Comparison of ENCODE assay signal across 8 mouse cellular contexts in genomic region chr2:32381141-32381774, GRCm38 (mm10). TPM values are rescaled to one million over a fixed set of nuclear protein-coding genes. Genes with fewer than 3 reads are reported as not detected.
DNase-seq lines count a peak whose midpoint lies in the region; ATAC-seq and TF ChIP-seq lines count a peak whose summit lies in the region.
"Had no signal": no experiment of that assay in that cellular context is flagged by ENCODE, and none has a peak within 500 bp of the region (broad histone marks: within the 10 kb centered on the region; RNA-seq: fewer than 3 reads in every experiment).

No protein-coding gene starts in this region.

- TF ChIP-seq CTCF in lung, adult 2 months (IDR thresholded peaks at IDR 0.05; ENCODE audit: insufficient read depth, low read length): no peak

- no peak for TF ChIP-seq POLR2A in lung, adult 2 months (IDR thresholded peaks at IDR 0.05; ENCODE audit: borderline replicate concordance, extremely low read depth, low read depth, low read length)

- H3K27ac ChIP-seq in brown adipose tissue, adult 24 weeks (replicated peaks; ENCODE audit: low read depth, low read length): 0 out of 2 replicates have a peak overlapping the region, but pooled peaks have one; percentile 31
- H3K27ac ChIP-seq in forebrain, embryonic 13.5 days: no peak overlapping the region
- peak overlapping the region; percentile 61 for H3K27ac ChIP-seq in limb, embryonic 15.5 days
- H3K27ac ChIP-seq in neural tube, embryonic 14.5 days (ENCODE audit: low read depth, low read length): no peak overlapping the region

- peaks cover 12% of the 10 kb centered on the region for H3K27me3 ChIP-seq in forebrain, embryonic 13.5 days
- H3K27me3 ChIP-seq in limb, embryonic 15.5 days: no peaks in the 10 kb centered on the region
- H3K27me3 ChIP-seq in neural tube, embryonic 14.5 days (ENCODE audit: control insufficient read depth, insufficient read depth, low read length): no peaks in the 10 kb centered on the region; the same call in 1 of the 2 replicates

- 2% methylated on average over 27 of the region's 27 CpGs for WGBS in lung, adult 2 months
- WGBS in forebrain, embryonic 13.5 days: 1% methylated on average over 27 of the region's 27 CpGs
- WGBS in limb, embryonic 15.5 days: under 1% methylated on average over 27 of the region's 27 CpGs
- WGBS in neural tube, embryonic 14.5 days: under 1% methylated on average over 27 of the region's 27 CpGs

- no peak for DNase-seq in lung, adult 2 months
- DNase-seq in lung, postnatal 14 days: no peak
- no peak for DNase-seq in adrenal gland, adult 2 months

- H3K9me3 ChIP-seq in forebrain, embryonic 13.5 days (replicated peaks): no peaks in the 10 kb centered on the region
- H3K9me3 ChIP-seq in limb, embryonic 15.5 days: no peaks in the 10 kb centered on the region
- no peaks in the 10 kb centered on the region for H3K9me3 ChIP-seq in neural tube, embryonic 14.5 days (ENCODE audit: control insufficient read depth, low read length)

- peak overlapping the region; percentile 68 for H3K9ac ChIP-seq in forebrain, embryonic 13.5 days
- H3K9ac ChIP-seq in limb, embryonic 15.5 days: peak overlapping the region; percentile 39
- H3K9ac ChIP-seq in neural tube, embryonic 14.5 days (replicated peaks; ENCODE audit: low read depth, low read length): peak overlapping the region; percentile 65

- H3K4me1 ChIP-seq in lung, adult 2 months (ENCODE audit: control insufficient read depth, insufficient read depth, low read length): peaks cover 4% of the 10 kb centered on the region; the same call in 1 of the 2 replicates
- H3K4me1 ChIP-seq in brown adipose tissue, adult 24 weeks (ENCODE audit: control insufficient read depth, insufficient read depth, insufficient read length, low read length): peaks cover 11% of the 10 kb centered on the region
- H3K4me1 ChIP-seq in forebrain, embryonic 13.5 days: peaks cover 12% of the 10 kb centered on the region
- peaks cover 13% of the 10 kb centered on the region for H3K4me1 ChIP-seq in limb, embryonic 15.5 days
- peaks cover 11% of the 10 kb centered on the region for H3K4me1 ChIP-seq in neural tube, embryonic 14.5 days (ENCODE audit: control insufficient read depth, insufficient read depth, low read length)

- peaks cover 38% of the 10 kb centered on the region for H3K36me3 ChIP-seq in forebrain, embryonic 13.5 days (ENCODE audit: poor library complexity, severe bottlenecking)
- H3K36me3 ChIP-seq in limb, embryonic 15.5 days: peaks cover 35% of the 10 kb centered on the region
- H3K36me3 ChIP-seq in neural tube, embryonic 14.5 days (ENCODE audit: control insufficient read depth, insufficient read depth, low read length): peaks cover 34% of the 10 kb centered on the region

- peak overlapping the region; percentile 85 for H3K4me2 ChIP-seq in forebrain, embryonic 13.5 days
- peak overlapping the region; percentile 97 for H3K4me2 ChIP-seq in limb, embryonic 15.5 days
- H3K4me2 ChIP-seq in neural tube, embryonic 14.5 days (ENCODE audit: low read depth, low read length): peak overlapping the region; percentile 89

- peak; percentile 57 for ATAC-seq in forebrain, embryonic 13.5 days
- 0 out of 2 replicates have a peak, but pooled peaks have one; percentile 12 for ATAC-seq in limb, embryonic 15.5 days (ENCODE audit: insufficient number of reproducible peaks, low FRiP score, low TSS enrichment, low read depth)
- peak; percentile 66 for ATAC-seq in neural tube, embryonic 14.5 days (ENCODE audit: low read depth)

- peak overlapping the region; percentile 71 for H3K4me3 ChIP-seq in lung, adult 2 months (replicated peaks; ENCODE audit: extremely low read depth, low read depth, low read length)
- peak overlapping the region; percentile 88 for H3K4me3 ChIP-seq in brown adipose tissue, adult 24 weeks (ENCODE audit: insufficient read depth, low read depth, low read length)
- H3K4me3 ChIP-seq in forebrain, embryonic 13.5 days: peak overlapping the region; percentile 64
- H3K4me3 ChIP-seq in limb, embryonic 15.5 days: peak overlapping the region; percentile 61
- peak overlapping the region; percentile 60 for H3K4me3 ChIP-seq in neural tube, embryonic 14.5 days (ENCODE audit: low read depth, low read length)

RNA-seq across cellular contexts. Expression of gene 1110008P14Rik, which starts 0.5 kb away (rescaled TPM):
- polyA plus RNA-seq in lung, adult 2 months (2012; rRNA removed): 170 and 173 TPM in 2 replicates
- polyA plus RNA-seq in brown adipose tissue, adult 24 weeks (2012; ENCODE audit: insufficient read depth, insufficient read length, missing spikeins): 296 and 402 TPM in 2 replicates
- 59.6 and 60.4 TPM in 2 replicates for polyA plus RNA-seq in forebrain, embryonic 13.5 days (2015; fragmentation: Nextera tagmentation; extraction: Ambion mirVana)
- polyA plus RNA-seq in limb, embryonic 15.5 days (2015; fragmentation: Nextera tagmentation; extraction: Ambion mirVana): 58.0 and 67.7 TPM in 2 replicates
- polyA plus RNA-seq in neural tube, embryonic 14.5 days (2014; fragmentation: Nextera tagmentation; extraction: Ambion mirVana): 157 and 198 TPM in 2 replicates
- total RNA-seq in adrenal gland, adult 2 months (2021): 100 to 1,000 TPM; 152 to 167 TPM
- 1,060 and 1,061 TPM in 2 replicates for polyA plus RNA-seq in adrenal gland, adult 2 months (2012; rRNA removed)

RNA-seq across cellular contexts. Expression of gene Lcn2, which starts 6.8 kb away (rescaled TPM):
- polyA plus RNA-seq in lung, adult 2 months (2012; rRNA removed): 193 and 242 TPM in 2 replicates
- 2.7 TPM in 1 of 2 replicates, not detected in the other for polyA plus RNA-seq in brown adipose tissue, adult 24 weeks (2012; ENCODE audit: insufficient read depth, insufficient read length, missing spikeins)
- 0.20 TPM in 1 of 2 replicates, not detected in the other for polyA plus RNA-seq in forebrain, embryonic 13.5 days (2015; fragmentation: Nextera tagmentation; extraction: Ambion mirVana)
- 3.2 and 3.9 TPM in 2 replicates for polyA plus RNA-seq in limb, embryonic 15.5 days (2015; fragmentation: Nextera tagmentation; extraction: Ambion mirVana)
- 0.35 and 0.40 TPM in 2 replicates for polyA plus RNA-seq in neural tube, embryonic 14.5 days (2014; fragmentation: Nextera tagmentation; extraction: Ambion mirVana)
- 1 to 10 TPM; 2.2 to 2.8 TPM for total RNA-seq in adrenal gland, adult 2 months (2021)
- polyA plus RNA-seq in adrenal gland, adult 2 months (2012; rRNA removed): 0.45 and 2.1 TPM in 2 replicates

RNA-seq across cellular contexts. Expression of gene Ptges2, which starts 14.4 kb away (rescaled TPM):
- 14.7 and 23.8 TPM in 2 replicates for polyA plus RNA-seq in lung, adult 2 months (2012; rRNA removed)
- polyA plus RNA-seq in brown adipose tissue, adult 24 weeks (2012; ENCODE audit: insufficient read depth, insufficient read length, missing spikeins): 87.7 and 101 TPM in 2 replicates
- polyA plus RNA-seq in forebrain, embryonic 13.5 days (2015; fragmentation: Nextera tagmentation; extraction: Ambion mirVana): 28.5 and 30.1 TPM in 2 replicates
- polyA plus RNA-seq in limb, embryonic 15.5 days (2015; fragmentation: Nextera tagmentation; extraction: Ambion mirVana): 24.9 and 26.0 TPM in 2 replicates
- polyA plus RNA-seq in neural tube, embryonic 14.5 days (2014; fragmentation: Nextera tagmentation; extraction: Ambion mirVana): 58.1 and 65.9 TPM in 2 replicates
- total RNA-seq in adrenal gland, adult 2 months (2021): 10 to 100 TPM; 55.3 to 69.6 TPM
- 35.6 and 50.7 TPM in 2 replicates for polyA plus RNA-seq in adrenal gland, adult 2 months (2012; rRNA removed)

RNA-seq across cellular contexts. Expression of gene Dnm1, which starts 28.1 kb away (rescaled TPM):
- polyA plus RNA-seq in lung, adult 2 months (2012; rRNA removed): 44.0 and 60.3 TPM in 2 replicates
- 2.6 and 7.4 TPM in 2 replicates for polyA plus RNA-seq in brown adipose tissue, adult 24 weeks (2012; ENCODE audit: insufficient read depth, insufficient read length, missing spikeins)
- 13.7 and 20.2 TPM in 2 replicates for polyA plus RNA-seq in forebrain, embryonic 13.5 days (2015; fragmentation: Nextera tagmentation; extraction: Ambion mirVana)
- polyA plus RNA-seq in limb, embryonic 15.5 days (2015; fragmentation: Nextera tagmentation; extraction: Ambion mirVana): 20.5 and 26.6 TPM in 2 replicates
- 102 and 146 TPM in 2 replicates for polyA plus RNA-seq in neural tube, embryonic 14.5 days (2014; fragmentation: Nextera tagmentation; extraction: Ambion mirVana)
- total RNA-seq in adrenal gland, adult 2 months (2021): 10 to 100 TPM; 15.8 to 22.5 TPM
- 114 and 144 TPM in 2 replicates for polyA plus RNA-seq in adrenal gland, adult 2 months (2012; rRNA removed)
- total RNA-seq: hematopoietic stem cell, adult 5-6 weeks had no signal

RNA-seq across cellular contexts. Expression of gene Ciz1, which starts 29.1 kb away (rescaled TPM):
- 237 and 245 TPM in 2 replicates for polyA plus RNA-seq in lung, adult 2 months (2012; rRNA removed)
- polyA plus RNA-seq in brown adipose tissue, adult 24 weeks (2012; ENCODE audit: insufficient read depth, insufficient read length, missing spikeins): 18.7 and 22.4 TPM in 2 replicates
- polyA plus RNA-seq in forebrain, embryonic 13.5 days (2015; fragmentation: Nextera tagmentation; extraction: Ambion mirVana): 49.0 and 52.4 TPM in 2 replicates
- polyA plus RNA-seq in limb, embryonic 15.5 days (2015; fragmentation: Nextera tagmentation; extraction: Ambion mirVana): 42.7 and 46.2 TPM in 2 replicates
- polyA plus RNA-seq in neural tube, embryonic 14.5 days (2014; fragmentation: Nextera tagmentation; extraction: Ambion mirVana): 47.7 and 48.3 TPM in 2 replicates
- total RNA-seq in adrenal gland, adult 2 months (2021): 10 to 100 TPM; 54.0 to 94.0 TPM
- 290 and 303 TPM in 2 replicates for polyA plus RNA-seq in adrenal gland, adult 2 months (2012; rRNA removed)

Comparison
In these comparisons a context has a peak if more than half of its experiments do, and no peak if none do; other contexts are left out.
1. H3K27ac ChIP-seq: peak in brown adipose tissue, adult 24 weeks (single experiment) and limb, embryonic 15.5 days (single experiment); none in forebrain, embryonic 13.5 days (single experiment) and neural tube, embryonic 14.5 days (single experiment).
2. ATAC-seq: peak in every context shown above with its lines; median percentile 66 in neural tube, embryonic 14.5 days; 57 in forebrain, embryonic 13.5 days; 12 in limb, embryonic 15.5 days.
3. RNA of gene Lcn2, which starts 6.8 kb away (polyA plus RNA-seq): 193 to 242 TPM in lung, adult 2 months; 3.2 to 3.9 TPM in limb, embryonic 15.5 days, 2.7 TPM in brown adipose tissue, adult 24 weeks, 0.45 to 2.1 TPM in adrenal gland, adult 2 months, 0.35 to 0.40 TPM in neural tube, embryonic 14.5 days and 0.20 TPM in forebrain, embryonic 13.5 days; every median in the first group is over 10 times any median in the second.
4. Peak in every context shown above with its lines, with median percentiles within 50 percentile points of each other: H3K4me3 ChIP-seq, H3K4me2 ChIP-seq and H3K9ac ChIP-seq.